Mouse (Mus musculus): Measurements from ENCODE around the gene Thsd7b. TPM values are rescaled to one million over a fixed set of nuclear protein-coding genes. Genes with fewer than 3 reads are reported as not detected.
"Not testable (repeated sequence)": the region's sequence is repeated elsewhere in the genome, so short reads cannot be mapped to it uniquely, and the experiment has no call there.

The Thsd7b gene
- polyA plus RNA-seq, 1 experiment from 2014 or later: 11.2 TPM

DNA sequence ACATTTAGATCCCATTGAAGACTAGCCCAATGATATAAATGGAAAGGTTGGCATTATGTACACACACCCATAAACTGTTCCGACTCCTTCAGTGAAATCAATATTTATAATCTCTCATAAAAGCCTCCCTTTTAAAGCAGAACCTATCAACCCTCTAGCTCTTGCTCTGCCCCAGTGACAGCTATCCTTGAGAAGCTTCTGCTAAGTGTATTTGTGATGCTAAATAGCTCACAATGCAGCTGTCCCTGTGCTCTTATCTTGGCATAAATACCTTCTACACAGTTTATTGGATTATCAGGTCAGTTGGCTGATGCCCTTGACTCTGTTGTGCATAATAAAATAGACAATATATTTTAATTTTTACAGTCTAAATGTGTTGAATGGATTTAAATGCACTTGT lies 682.4 kb downstream of the Thsd7b start:
- Histone ChIP-seq H3K9ac (replicated peaks; ENCODE audit: low read length) (no peak overlapping the region), H3K36me3 (replicated peaks; ENCODE audit: control insufficient read depth, insufficient read depth, low read depth, low read length) (no peaks in the 10 kb centered on the region), H3K4me3 (ENCODE audit: low read depth, low read length) (no peak overlapping the region), H3K27ac (replicated peaks; ENCODE audit: low read depth, low read length) (no peak overlapping the region), H3K4me2 (ENCODE audit: low read depth, low read length) (no peak overlapping the region), H3K27me3 (ENCODE audit: control insufficient read depth, insufficient read depth, low read length) (no peaks in the 10 kb centered on the region), H3K9me3 (replicated peaks; ENCODE audit: control insufficient read depth, low read length) (no peaks in the 10 kb centered on the region), H3K4me1 (ENCODE audit: control insufficient read depth, insufficient read depth, low read length) (no peaks in the 10 kb centered on the region)
- DNase-seq (ENCODE audit: low spot score) (no peak), ATAC-seq (replicated peaks; ENCODE audit: insufficient number of reproducible peaks, low FRiP score, low TSS enrichment, low read depth) (no peak)
- 85% methylated on average over 1 of the region's 1 CpGs for WGBS

DNA sequence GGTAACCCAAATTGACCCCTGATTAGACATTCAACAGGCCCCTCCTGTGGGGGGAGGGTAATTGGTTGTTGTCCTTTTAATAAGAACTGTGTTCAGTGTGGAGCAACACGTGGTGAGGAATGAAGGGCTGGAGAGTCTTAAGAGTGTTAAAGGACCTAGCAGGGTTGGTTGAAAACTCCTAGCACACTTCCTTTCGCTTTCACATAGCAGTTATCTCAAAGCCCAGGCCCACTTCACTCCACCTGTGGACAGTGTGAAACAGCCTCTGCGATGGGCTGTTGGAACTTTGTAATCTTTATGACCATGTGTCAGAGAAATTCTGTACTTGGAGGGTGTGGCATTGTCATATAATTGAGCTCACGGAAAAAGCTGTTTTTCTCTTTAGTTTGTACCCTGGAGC lies 683.5 kb downstream of the Thsd7b start:
- Histone ChIP-seq H3K27ac (replicated peaks; ENCODE audit: low read depth, low read length) (no peak overlapping the region), H3K4me3 (ENCODE audit: low read depth, low read length) (no peak overlapping the region), H3K4me1 (ENCODE audit: control insufficient read depth, insufficient read depth, low read length) (no peaks in the 10 kb centered on the region), H3K9me3 (replicated peaks; ENCODE audit: control insufficient read depth, low read length) (no peaks in the 10 kb centered on the region), H3K9ac (replicated peaks; ENCODE audit: low read length) (no peak overlapping the region), H3K27me3 (ENCODE audit: control insufficient read depth, insufficient read depth, low read length) (no peaks in the 10 kb centered on the region), H3K4me2 (ENCODE audit: low read depth, low read length) (no peak overlapping the region), H3K36me3 (replicated peaks; ENCODE audit: control insufficient read depth, insufficient read depth, low read depth, low read length) (no peaks in the 10 kb centered on the region)
- ATAC-seq (replicated peaks; ENCODE audit: insufficient number of reproducible peaks, low FRiP score, low TSS enrichment, low read depth) (no peak), DNase-seq (ENCODE audit: low spot score) (no peak)
- WGBS: 55% methylated on average over 4 of the region's 4 CpGs

DNA sequence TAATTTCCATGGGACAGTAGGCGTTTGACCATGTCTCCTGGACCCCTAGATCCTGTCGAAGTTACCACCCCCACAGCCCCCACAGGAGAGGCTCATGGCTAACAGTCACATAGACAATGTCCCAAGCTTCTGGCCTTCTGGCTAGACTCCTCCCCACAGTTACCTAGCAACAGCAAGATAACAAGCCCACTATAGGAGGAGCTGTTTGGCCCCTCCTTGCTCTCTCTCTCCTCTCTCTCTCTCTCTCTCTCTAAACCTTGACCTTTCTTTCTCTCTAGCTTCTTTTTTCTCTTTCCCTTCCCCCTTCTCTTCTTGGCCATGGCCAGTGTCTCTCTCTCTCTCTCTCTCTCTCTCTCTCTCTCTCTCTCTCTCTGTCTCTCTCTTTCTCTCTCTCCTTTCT lies 686.2 kb downstream of the Thsd7b start:
- H3K4me1 ChIP-seq (ENCODE audit: control insufficient read depth, insufficient read depth, low read length); H3K9ac ChIP-seq (replicated peaks; ENCODE audit: low read length): not testable (repeated sequence)
- WGBS: 43% methylated on average over 2 of the region's 2 CpGs

DNA sequence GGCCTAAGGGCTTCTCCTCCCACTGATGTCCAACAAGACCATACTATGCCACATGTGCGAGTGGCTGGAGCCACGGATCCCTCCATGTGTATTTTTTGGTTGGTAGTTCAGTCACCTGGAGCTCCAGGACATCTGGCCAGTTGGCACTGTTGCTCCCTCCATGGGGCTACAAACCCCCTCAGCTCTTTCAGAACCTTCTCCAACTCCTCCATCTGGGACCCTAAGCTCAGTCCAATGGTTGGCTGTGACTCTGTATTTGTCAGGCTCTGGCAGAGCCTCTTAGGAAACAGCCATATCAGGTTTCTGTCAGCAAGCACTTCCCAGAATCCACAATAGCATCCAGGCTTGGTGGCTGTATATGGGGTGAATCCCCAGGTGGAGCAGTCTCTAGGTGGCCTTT lies 690.1 kb downstream of the Thsd7b start:
- Histone ChIP-seq H3K4me1 (ENCODE audit: control insufficient read depth, insufficient read depth, low read length) (no peaks in the 10 kb centered on the region), H3K9ac (replicated peaks; ENCODE audit: low read length) (no peak overlapping the region), H3K9me3 (replicated peaks; ENCODE audit: control insufficient read depth, low read length) (no peaks in the 10 kb centered on the region), H3K4me3 (ENCODE audit: low read depth, low read length) (no peak overlapping the region), H3K27me3 (ENCODE audit: control insufficient read depth, insufficient read depth, low read length) (no peaks in the 10 kb centered on the region), H3K27ac (replicated peaks; ENCODE audit: low read depth, low read length) (no peak overlapping the region), H3K4me2 (ENCODE audit: low read depth, low read length) (no peak overlapping the region), H3K36me3 (replicated peaks; ENCODE audit: control insufficient read depth, insufficient read depth, low read depth, low read length) (no peaks in the 10 kb centered on the region)
- WGBS: 86% methylated on average over 2 of the region's 2 CpGs
- DNase-seq (ENCODE audit: low spot score) (no peak), ATAC-seq (replicated peaks; ENCODE audit: insufficient number of reproducible peaks, low FRiP score, low TSS enrichment, low read depth) (no peak)

More for the DNA sequence above, 686.2 kb downstream of the Thsd7b start:
- not testable (repeated sequence) for ATAC-seq (replicated peaks; ENCODE audit: insufficient number of reproducible peaks, low FRiP score, low TSS enrichment, low read depth); H3K27ac ChIP-seq (replicated peaks; ENCODE audit: low read depth, low read length); DNase-seq (ENCODE audit: low spot score); H3K4me2 ChIP-seq (ENCODE audit: low read depth, low read length); H3K27me3 ChIP-seq (ENCODE audit: control insufficient read depth, insufficient read depth, low read length); H3K9me3 ChIP-seq (replicated peaks; ENCODE audit: control insufficient read depth, low read length); H3K36me3 ChIP-seq (replicated peaks; ENCODE audit: control insufficient read depth, insufficient read depth, low read depth, low read length); H3K4me3 ChIP-seq (ENCODE audit: low read depth, low read length)

DNA sequence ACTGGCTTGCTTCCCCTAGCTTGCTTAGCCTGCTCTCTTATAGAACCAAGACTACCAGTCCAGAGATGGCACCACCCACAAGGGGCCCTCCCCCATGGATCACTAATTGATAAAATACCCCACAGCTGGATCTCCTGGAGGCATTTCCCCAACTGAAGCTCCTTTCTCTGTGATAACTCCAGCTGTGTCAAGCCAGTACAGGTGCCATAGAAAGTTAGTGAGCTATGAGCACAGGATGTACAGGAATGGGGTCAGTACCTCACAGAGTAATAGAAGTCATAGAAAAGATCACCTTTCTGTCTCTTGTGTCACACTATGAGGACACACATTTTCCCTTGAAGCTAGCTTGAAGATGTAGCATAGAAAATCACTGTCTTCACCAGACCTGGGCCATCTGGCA lies 716.1 kb downstream of the Thsd7b start:
- not testable (repeated sequence) for H3K4me2 ChIP-seq (ENCODE audit: low read depth, low read length); H3K9ac ChIP-seq (replicated peaks; ENCODE audit: low read length); H3K36me3 ChIP-seq (replicated peaks; ENCODE audit: control insufficient read depth, insufficient read depth, low read depth, low read length); H3K27me3 ChIP-seq (ENCODE audit: control insufficient read depth, insufficient read depth, low read length); H3K4me1 ChIP-seq (ENCODE audit: control insufficient read depth, insufficient read depth, low read length); H3K9me3 ChIP-seq (replicated peaks; ENCODE audit: control insufficient read depth, low read length); H3K27ac ChIP-seq (replicated peaks; ENCODE audit: low read depth, low read length); H3K4me3 ChIP-seq (ENCODE audit: low read depth, low read length); DNase-seq (ENCODE audit: low spot score); ATAC-seq (replicated peaks; ENCODE audit: insufficient number of reproducible peaks, low FRiP score, low TSS enrichment, low read depth)

DNA sequence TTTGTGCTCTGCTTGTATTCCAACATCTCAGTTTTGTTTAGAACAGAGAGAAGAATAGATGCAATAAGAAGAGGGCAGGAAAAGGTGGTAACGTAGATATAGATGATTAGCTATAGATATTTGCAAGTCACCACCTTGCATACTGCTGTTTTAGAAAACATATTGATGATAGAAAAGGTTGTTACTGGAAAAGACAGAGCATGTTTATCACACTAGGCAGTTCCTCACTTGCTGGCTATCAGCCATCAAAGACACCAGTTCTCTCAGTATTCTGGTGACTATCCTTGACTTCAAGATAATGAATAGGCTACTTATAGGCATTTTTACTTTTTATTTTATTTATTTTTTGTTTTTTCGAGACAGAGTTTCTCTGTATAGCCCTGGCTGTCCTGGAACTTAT lies 717.7 kb downstream of the Thsd7b start:
- Histone ChIP-seq H3K4me2 (ENCODE audit: low read depth, low read length) (no peak overlapping the region), H3K4me3 (ENCODE audit: low read depth, low read length) (no peak overlapping the region), H3K27ac (replicated peaks; ENCODE audit: low read depth, low read length) (no peak overlapping the region), H3K27me3 (ENCODE audit: control insufficient read depth, insufficient read depth, low read length) (no peaks in the 10 kb centered on the region), H3K36me3 (replicated peaks; ENCODE audit: control insufficient read depth, insufficient read depth, low read depth, low read length) (no peaks in the 10 kb centered on the region), H3K4me1 (ENCODE audit: control insufficient read depth, insufficient read depth, low read length) (no peaks in the 10 kb centered on the region), H3K9ac (replicated peaks; ENCODE audit: low read length) (no peak overlapping the region), H3K9me3 (replicated peaks; ENCODE audit: control insufficient read depth, low read length) (no peaks in the 10 kb centered on the region)
- ATAC-seq (replicated peaks; ENCODE audit: insufficient number of reproducible peaks, low FRiP score, low TSS enrichment, low read depth) (no peak), DNase-seq (ENCODE audit: low spot score) (no peak)
- 63% methylated on average over 2 of the region's 2 CpGs for WGBS

DNA sequence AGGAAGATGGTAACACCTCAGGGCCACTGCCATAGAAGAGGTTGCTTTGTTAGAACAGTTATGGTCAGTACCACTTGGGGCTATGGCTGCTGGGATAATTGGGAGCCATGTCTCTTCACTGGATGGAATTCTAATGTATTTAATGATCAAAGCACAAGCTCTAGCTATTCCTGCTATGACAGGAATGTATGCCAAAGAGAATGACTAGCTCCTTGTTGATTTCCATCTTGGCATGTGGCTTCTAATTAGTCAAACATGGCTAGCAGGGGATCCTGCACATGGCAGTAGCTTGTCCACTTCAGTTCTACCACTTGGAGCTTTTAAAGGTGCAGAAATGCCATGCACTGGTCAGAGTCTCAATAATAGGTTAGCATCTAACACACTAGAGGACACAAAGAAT lies 781.9 kb downstream of the Thsd7b start:
- no peak for ATAC-seq (replicated peaks; ENCODE audit: insufficient number of reproducible peaks, low FRiP score, low TSS enrichment, low read depth)
- H3K36me3 ChIP-seq (replicated peaks; ENCODE audit: control insufficient read depth, insufficient read depth, low read depth, low read length): no peaks in the 10 kb centered on the region

DNA sequence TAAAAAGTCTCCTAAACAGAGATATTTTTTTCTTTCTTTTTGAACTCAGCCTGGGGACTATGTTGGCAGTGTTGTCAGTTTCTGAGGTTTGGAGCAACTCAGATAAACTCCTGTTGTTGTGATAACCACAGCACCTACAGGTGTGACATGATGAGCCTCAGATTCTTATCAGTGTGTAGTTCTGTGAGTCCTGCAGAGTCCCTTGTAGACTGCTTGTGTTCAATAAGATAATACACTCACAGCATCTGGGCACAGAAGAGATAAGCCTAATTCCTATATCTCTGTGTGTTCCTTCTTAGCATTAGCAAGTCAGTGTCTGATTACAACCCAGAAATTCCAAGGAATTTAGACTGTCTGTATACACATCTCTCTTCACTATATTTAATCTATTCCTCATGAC lies 789.0 kb downstream of the Thsd7b start:
- no peak overlapping the region for H3K9ac ChIP-seq (replicated peaks; ENCODE audit: low read length)
- ATAC-seq (replicated peaks; ENCODE audit: insufficient number of reproducible peaks, low FRiP score, low TSS enrichment, low read depth): no peak
- H3K4me2 ChIP-seq (ENCODE audit: low read depth, low read length): no peak overlapping the region
- no peaks in the 10 kb centered on the region for H3K9me3 ChIP-seq (replicated peaks; ENCODE audit: control insufficient read depth, low read length)
- no peaks in the 10 kb centered on the region for H3K36me3 ChIP-seq (replicated peaks; ENCODE audit: control insufficient read depth, insufficient read depth, low read depth, low read length)
- no peaks in the 10 kb centered on the region for H3K4me1 ChIP-seq (ENCODE audit: control insufficient read depth, insufficient read depth, low read length)
- H3K4me3 ChIP-seq (ENCODE audit: low read depth, low read length): no peak overlapping the region
- DNase-seq (ENCODE audit: low spot score): no peak
- H3K27ac ChIP-seq (replicated peaks; ENCODE audit: low read depth, low read length): no peak overlapping the region
- H3K27me3 ChIP-seq (ENCODE audit: control insufficient read depth, insufficient read depth, low read length): no peaks in the 10 kb centered on the region

More for the DNA sequence above, 781.9 kb downstream of the Thsd7b start:
- Histone ChIP-seq H3K4me3 (ENCODE audit: low read depth, low read length) (no peak overlapping the region), H3K4me1 (ENCODE audit: control insufficient read depth, insufficient read depth, low read length) (no peaks in the 10 kb centered on the region), H3K27ac (replicated peaks; ENCODE audit: low read depth, low read length) (no peak overlapping the region), H3K9ac (replicated peaks; ENCODE audit: low read length) (no peak overlapping the region), H3K27me3 (ENCODE audit: control insufficient read depth, insufficient read depth, low read length) (no peaks in the 10 kb centered on the region), H3K9me3 (replicated peaks; ENCODE audit: control insufficient read depth, low read length) (no peaks in the 10 kb centered on the region), H3K4me2 (ENCODE audit: low read depth, low read length) (no peak overlapping the region)
- DNase-seq (ENCODE audit: low spot score): no peak
